Mouse (Mus musculus) heart, postnatal 0 days (tissue): ENCODE data around the gene Tmub2.

Source experiments
- CTCF ChIP-seq: IDR thresholded peaks from 2 replicates; pipeline ENCODE4 v1.5.1; 2016; ENCODE audit warnings: antibody characterized with exemption, control low read depth, low read depth
- EP300 ChIP-seq: IDR thresholded peaks from 2 replicates; pipeline ENCODE4 v1.6.1; 2016; ENCODE audit warnings: antibody characterized with exemption, low read depth

DNA sequence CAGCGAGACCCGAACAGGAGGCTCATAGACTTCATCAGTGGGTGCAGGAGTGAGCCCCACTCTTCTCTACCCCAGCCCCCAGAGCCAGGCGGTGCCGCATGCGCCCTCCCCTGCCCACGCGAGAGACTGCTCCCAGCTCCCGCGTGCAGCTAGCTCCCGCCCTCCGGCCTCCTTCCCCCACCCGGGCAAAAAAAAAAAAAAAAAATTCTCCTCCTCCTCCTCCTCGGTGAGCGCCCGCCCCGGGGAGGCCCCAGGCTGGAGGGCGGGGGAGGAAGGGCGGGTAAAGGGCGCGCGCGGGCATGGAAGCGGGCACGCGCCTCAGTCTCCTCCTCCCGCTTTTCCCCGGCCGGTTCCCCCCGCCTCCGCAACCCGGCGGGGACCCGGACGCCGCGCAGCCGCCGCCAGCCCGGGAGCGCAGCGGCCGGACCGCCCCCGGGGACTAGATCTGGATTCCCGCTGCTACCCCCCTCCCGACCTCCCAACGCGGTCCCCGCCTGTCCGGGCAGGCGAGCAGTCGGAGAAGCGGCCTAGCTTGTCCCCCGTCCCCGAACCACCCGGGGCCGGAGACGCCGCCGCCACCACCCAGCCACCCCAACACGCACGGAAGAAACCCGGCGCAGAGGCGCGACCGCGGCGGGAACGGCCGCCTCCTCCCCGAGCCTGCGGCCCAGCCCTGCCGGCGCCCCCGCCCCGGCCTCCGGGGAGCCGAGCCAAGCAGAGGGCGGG is 32.0 kb downstream of the Tmub2 start:
- TF ChIP-seq EP300 (peak; percentile 60; the same call in 1 of the 2 replicates), CTCF (no peak)
